Comparison of ENCODE assay signal across 28 mouse cellular contexts in the genomic region with DNA sequence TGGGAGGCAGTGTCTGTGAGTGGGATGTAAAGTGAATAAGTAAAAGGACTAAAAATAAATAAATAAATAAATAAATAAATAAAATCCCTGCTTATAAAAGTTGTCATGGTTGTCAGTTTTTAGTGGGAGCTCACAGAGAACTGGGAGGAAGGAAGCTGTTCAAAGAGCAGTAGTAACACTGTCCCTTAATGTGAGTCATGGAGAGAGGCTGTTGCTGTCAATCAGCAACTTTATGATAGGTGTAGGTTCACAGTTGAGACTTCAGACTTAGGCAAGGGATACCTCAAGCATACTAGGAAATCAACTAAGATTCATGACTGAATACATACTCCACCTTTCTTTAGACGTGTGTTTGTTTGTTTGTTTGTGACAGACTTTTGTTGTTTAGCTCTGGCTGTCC. TPM values are rescaled to one million over a fixed set of nuclear protein-coding genes. Genes with fewer than 3 reads are reported as not detected.
"Had no signal": no experiment of that assay in that cellular context is flagged by ENCODE, and none has a peak within 500 bp of the region (broad histone marks: within the 10 kb centered on the region; RNA-seq: fewer than 3 reads in every experiment).

No protein-coding gene starts in this region.

- H3K4me2 ChIP-seq: embryonic facial prominence, embryonic 12.5 days; embryonic facial prominence, embryonic 13.5 days; embryonic facial prominence, embryonic 15.5 days; forebrain, embryonic 12.5 days; forebrain, embryonic 13.5 days; forebrain, embryonic 15.5 days had no signal

- H3K4me3 ChIP-seq: embryonic facial prominence, embryonic 10.5 days; embryonic facial prominence, embryonic 12.5 days; embryonic facial prominence, embryonic 13.5 days; embryonic facial prominence, embryonic 15.5 days; erythroblast, embryonic 14.5 days; forebrain, embryonic 10.5 days; forebrain, embryonic 12.5 days; forebrain, embryonic 13.5 days; forebrain, embryonic 15.5 days; gastrocnemius, adult 2 months; heart, adult 2 months had no signal

- DNase-seq: cerebellum, adult 9-10 months; cerebellum, adult 9-11 months; cerebellum, postnatal 10 days; cerebellum, postnatal 14 days; cerebellum, postnatal 25 days; cerebellum, postnatal 36 days; embryo, embryonic 11 days; forebrain, postnatal 0 days; gastrocnemius, adult 2 months; gastrocnemius, postnatal 10 days; gastrocnemius, postnatal 14 days; gastrocnemius, postnatal 25 days; gastrocnemius, postnatal 36 days; heart, adult 11 months; heart, adult 18-20 months; heart, adult 2 months had no signal

- ATAC-seq: forebrain, embryonic 13.5 days; forebrain, embryonic 14.5 days; forebrain, embryonic 15.5 days; forebrain, embryonic 16.5 days; forebrain, postnatal 0 days had no signal

- H3K27me3 ChIP-seq: embryonic facial prominence, embryonic 12.5 days; embryonic facial prominence, embryonic 13.5 days; embryonic facial prominence, embryonic 15.5 days; forebrain, embryonic 12.5 days; forebrain, embryonic 13.5 days; forebrain, embryonic 15.5 days had no signal

- H3K36me3 ChIP-seq: embryonic facial prominence, embryonic 10.5 days; embryonic facial prominence, embryonic 12.5 days; embryonic facial prominence, embryonic 13.5 days; embryonic facial prominence, embryonic 15.5 days; forebrain, embryonic 10.5 days; forebrain, embryonic 12.5 days; forebrain, embryonic 15.5 days had no signal

RNA-seq across cellular contexts. Expression of a gene that starts 45.4 kb away (rescaled TPM):
- total RNA-seq: granulocyte monocyte progenitor cell, adult 5-6 weeks had no signal
- polyA plus RNA-seq: erythroblast, embryonic 14.5 days had no signal
